Mouse (Mus musculus): ENCODE measurements at regions not wholly inside any gene's neighbourhood (a gene's known extent, or its start where the extent isn't known, plus 50 kb on each side); places are given as distances from the start of the nearest gene placed in this dataset.

- no peak for DNase-seq (ENCODE audit: low spot score)
Observed at GRCm38 (mm10) chr12:45437271-45437670, 362.8 kb upstream of the Stxbp6 start.

GRCm38 (mm10) chr12:45399436-45399835 is 324.9 kb upstream of the Stxbp6 start:
- no peak for DNase-seq (ENCODE audit: low spot score)

GRCm38 (mm10) chr12:45384864-45385263 is 310.4 kb upstream of the Stxbp6 start:
- peak; percentile 45 for DNase-seq (ENCODE audit: low spot score)
